Mouse (Mus musculus) 3134 (cell line): ENCODE measurements around the gene Gm45234.

Experiments
- DNase-seq: peaks from one replicate; pipeline ENCODE4 v3.0.0-alpha.2; 2011; ENCODE audit warnings: low spot score; ENCODE audit not compliant: insufficient read length; ENCODE audit errors: extremely low read depth

The Gm45234 gene

DNA sequence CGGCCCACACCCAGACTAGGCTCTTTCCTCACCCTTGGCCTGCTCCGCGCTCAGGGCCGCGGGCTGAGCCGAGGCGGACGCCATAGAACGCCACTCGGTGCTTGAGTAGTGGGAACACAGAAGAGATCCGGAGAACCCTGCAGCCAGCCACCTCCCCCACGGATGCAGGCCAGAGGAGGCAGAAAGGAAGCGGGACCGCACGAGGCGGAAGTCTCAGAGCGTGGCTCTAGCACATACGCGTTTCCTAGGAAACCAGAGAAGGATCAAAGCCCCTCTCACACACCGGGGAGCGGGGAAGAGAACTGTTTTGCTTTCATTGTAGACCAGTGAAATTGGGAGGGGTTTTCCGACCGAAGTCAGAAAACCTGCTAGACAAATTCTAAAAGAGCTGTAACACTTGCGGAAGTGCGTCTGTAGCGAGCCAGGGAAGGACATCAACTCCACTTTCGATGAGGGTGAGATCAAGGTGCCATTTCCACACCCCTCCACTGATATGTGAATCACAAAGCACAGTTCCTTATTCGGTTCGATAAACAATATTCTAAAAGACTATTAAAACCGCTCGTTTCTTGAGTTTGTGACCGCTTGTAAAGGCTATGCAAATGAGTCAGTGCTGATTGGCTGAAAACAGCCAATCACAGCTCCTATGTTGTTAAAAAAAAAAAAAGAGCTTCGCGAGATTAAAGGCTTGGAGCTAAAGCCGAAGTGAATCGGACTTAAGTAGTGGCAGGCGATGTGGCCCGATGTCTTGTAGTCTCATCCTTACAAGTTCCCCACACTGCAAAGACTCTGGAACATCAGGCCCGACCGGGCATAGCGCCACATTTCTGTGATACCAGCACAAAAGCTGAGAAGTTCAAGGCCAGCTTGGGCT is 14.7 kb downstream of the Gm45234 start, which contains the start of gene Grcc10:
Gene Grcc10, minus strand, starts transcription at position 487 of the 874 bp plus-strand sequence.
- peak; percentile 88 for DNase-seq

DNA sequence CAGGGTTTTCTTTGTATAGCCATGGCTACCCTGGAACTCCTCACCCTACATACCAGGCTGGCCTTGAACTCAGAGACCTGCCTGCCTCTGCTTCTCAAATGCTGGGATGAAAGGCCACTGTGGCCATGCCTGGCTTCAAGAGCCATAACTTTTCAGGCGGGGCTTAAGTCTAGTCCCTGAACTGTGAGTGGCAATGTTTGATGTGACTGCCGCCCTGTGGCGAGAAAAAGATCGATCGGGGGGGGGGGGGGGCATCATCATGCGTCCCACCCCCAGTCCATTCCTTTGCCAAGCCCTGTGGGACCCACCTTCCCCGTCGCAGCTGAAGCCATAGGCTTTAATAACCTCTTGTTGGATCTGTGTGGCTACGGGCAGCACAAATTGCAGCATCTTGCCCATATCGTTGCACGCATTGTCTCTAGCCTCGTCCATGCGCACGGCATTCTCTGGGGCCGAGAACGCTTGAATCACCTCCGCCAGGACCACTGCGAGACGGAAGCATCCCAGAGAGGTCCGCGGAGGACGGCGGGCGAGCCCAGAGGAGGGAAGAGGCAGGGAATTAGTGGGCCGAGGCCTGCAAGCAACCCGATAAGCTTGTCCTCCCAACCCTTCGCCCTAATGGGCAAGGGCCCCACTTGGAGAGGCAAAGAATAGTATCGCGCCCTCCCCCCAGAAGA is 15.5 kb downstream of the Gm45234 start:
- DNase-seq = no peak

DNA sequence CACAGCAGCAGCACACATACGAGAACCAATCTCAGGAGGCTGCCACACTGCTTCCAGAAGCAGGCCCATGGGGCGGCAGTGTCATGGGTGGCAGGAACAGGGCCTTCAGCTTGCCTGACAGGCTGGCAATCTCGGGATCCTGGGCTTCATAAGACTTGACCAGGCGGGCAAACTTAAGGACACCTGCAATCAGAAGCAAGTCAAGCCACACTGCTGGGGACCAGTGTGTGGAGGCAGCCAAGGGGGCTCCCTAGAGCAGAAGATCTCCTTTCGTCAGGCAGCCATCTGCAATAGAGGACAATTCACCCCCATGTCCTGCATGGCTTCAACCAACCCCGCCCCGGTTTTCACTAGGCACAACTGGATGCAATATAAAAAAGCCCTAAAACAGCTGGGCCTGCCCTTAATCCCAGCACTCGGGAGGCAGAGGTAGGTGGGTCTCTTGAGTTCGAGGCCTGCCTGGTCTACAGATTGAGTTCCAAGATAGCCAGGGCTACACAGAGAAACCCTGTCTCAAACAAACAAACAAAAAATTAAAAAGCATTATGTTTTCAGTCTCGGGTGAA is 16.5 kb downstream of the Gm45234 start:
- no peak for DNase-seq

DNA sequence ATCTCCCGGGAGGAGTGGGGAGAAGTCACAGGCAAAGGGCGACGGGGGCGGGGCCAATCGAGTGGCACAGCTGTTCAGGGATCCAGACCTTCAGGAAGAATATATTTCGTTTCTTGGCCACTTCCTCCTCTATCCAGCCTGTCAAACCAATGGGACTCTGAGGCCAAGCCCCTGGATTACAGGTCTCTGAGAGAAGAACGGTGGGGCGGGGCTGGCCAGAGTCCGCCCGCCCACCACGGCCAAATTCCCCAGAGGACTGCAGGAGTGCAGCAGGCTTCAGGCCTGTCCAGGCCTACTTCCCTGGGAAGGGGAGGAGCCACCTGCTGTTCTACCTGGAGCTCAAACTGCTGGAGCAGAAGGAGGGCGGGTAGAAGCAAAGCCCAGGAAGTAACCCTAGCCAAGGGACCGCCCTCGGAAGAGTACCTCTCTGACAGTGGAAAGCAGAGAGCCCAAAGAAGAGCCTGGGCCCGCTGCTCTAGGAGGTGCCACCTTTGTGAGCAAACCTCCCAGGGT is 17.3 kb downstream of the Gm45234 start, which contains the start of gene Ptpn6:
Gene Ptpn6, minus strand, starts transcription at position 204 of the 513 bp plus-strand sequence.
- DNase-seq = peak; percentile 46

DNA sequence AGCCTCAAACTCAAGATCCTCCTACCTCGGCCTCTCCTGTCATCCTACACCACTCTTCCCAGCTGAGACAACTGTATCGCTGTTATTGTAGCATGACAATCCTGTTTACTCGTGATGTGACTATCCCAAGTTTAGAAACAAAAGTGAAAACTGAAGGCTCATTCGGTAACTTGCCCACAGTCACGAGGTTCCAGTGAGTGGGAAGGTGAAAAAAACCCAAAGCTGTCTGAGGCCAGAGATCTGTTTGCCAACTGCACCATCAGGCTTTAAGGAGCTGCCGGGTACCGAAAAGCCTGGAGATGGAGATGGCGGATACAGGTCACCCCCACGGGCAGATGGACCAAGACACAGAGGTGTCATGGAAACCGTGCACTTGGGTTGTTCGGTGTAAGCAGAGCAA is 18.8 kb downstream of the Gm45234 start:
- DNase-seq = no peak

DNA sequence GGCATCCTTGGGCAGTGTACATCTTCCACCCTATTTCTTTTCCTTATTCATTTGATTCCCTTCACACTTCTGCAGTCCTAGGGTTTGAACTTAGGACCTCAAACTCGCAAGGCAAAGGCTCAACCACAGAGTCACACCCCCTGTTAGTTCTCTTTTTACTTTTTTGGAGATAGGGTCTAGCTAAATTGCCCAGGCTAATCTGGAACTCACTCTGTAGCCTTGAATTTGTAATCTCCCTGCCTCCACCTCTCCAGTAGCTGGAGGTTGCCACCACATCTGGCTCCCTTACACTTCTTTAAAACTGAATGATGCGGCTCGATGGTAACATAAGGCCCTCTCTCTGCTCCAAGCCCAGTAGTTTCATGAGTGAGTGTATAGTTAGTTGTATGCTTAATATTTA is 21.4 kb downstream of the Gm45234 start:
- DNase-seq = no peak

DNA sequence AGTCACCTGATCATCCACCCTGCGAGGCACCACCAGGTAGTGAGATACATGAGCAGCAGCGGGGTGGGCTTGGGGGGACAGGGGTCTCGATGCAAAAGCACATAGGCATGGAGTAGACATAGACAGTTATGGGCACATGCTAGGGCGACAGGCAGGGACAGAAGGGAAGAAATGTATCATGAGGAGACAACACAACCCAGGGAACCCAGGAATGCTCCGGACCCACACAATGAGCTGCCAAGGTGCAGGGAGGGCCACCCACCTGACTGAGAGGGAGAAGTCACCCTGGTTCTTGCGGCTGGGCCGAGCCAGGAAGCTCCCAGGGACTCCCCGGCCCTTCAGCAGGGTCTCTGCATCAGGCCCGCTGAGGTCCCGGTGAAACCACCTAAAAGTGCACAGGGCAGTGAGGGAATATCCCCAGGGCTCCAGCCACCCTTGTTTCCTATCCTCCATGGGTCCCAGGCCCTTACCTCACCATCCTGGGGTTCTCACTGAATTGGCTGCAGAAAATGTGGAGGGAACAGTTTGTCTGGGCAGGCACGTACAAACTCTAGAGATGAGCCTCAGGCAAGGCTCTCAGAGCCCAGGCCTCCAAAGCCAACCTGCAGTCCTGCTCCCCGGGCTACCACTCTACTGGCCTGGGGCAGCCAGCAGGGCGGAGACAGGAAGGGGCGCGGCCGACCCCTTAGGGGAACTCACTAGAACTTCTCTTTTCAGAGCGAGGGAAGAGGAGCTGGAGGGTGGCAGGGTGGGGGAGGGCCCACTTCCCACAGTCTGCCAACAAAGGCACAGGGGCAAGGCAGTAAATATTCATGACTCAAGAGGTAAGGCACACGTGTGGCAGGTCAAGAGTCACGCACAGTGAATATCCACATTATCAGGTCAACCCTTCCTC is 23.1 kb downstream of the Gm45234 start:
- DNase-seq = peak; percentile 39

DNA sequence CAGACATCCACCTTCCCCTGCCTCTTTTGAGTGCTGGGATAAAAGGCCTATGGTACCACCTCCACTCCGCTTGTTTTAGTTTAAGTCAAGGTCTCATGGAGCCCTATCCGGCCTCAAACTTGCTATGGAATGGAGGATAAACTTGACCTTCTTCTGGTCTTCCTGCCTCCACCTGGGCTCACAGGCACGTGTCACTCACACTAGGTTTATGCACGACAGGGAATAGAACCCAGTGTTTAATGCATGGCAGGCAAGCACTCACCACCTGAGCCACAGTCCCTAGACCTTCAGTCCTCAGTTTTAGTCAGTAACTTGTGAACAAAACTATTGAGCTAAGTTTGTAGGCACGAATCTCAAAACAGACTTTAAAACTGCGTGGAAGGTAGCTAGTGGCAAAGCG is 24.8 kb downstream of the Gm45234 start:
- no peak for DNase-seq

DNA sequence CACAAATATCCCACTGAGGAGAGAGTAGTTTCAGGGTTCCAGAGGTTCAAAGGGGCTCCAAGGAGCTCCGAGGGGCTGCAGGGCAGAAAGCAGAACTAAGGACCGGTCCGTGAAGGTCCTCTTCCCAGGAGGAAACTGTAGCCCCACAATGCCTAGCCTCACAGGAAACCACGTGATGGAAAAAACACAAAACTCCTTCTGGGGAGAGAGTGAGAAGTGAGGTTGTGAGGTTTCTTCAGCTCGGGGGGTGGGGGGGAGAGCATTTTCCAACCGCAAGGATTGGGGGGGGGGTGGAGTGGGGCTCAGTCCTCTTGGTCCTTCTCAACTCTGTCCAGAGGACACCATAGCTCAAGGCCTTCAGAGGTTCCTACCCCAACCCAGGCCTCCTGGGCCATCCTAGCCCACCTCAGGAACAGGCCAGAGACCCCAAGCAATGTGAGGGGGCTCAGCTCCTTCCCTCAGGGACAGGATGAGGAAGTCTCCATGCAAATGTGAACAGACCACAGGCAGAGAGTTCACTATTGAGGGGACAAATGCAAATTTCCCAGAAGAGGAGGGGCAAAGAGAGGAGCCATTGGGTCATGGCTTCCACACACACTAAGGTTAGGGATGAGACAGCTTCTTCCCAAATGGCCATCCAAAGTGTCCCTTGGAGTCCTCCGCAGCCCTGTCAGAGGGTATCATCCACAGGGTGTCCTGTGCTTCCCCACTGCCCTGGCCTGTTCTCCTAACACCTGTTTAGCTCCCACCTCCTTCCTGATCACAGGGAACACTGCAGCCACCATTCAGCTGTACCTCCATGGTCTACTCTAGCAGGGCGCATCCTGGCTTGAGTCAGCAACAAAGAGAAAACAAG is 25.7 kb downstream of the Gm45234 start:
- DNase-seq = no peak

DNA sequence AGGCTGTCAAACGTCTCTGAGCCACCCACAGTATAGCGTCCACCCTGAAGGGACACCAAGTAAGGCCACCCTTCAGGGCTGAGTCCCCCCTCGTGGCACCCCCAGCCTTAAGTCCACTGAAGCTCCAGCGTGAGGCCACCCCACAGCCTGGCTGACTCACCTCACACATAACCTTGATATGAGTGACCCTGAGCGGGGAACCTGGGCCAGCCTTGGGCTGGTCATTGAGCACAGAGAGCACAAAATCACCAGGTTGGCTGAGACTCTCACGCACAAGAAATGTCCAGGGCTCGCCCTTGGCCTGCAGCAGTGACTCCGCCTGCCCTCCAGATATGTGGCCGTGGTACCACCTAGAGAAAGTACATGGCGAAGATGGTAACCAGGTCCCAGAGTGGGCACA is 27.2 kb downstream of the Gm45234 start:
- no peak for DNase-seq

DNA sequence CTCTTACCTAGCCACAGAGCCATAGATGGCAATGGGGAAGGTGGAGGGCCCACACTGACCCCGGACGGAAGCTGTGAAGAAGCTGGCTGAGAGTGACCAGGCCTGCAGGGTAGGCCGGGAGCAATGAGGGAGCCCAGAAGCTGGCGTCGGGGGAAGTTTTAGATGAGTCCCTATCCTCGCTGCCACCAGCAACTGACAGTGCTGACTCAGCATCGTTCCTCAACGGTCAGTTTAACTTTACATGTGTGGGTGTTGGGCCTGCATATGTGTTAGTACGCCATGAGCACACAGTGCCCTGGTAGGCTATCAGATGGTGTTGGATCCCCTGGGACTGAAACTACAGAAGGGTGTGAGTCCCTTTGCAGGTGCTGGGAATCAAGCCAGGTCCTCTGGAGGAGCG is 31.3 kb downstream of the Gm45234 start:
- DNase-seq = no peak

DNA sequence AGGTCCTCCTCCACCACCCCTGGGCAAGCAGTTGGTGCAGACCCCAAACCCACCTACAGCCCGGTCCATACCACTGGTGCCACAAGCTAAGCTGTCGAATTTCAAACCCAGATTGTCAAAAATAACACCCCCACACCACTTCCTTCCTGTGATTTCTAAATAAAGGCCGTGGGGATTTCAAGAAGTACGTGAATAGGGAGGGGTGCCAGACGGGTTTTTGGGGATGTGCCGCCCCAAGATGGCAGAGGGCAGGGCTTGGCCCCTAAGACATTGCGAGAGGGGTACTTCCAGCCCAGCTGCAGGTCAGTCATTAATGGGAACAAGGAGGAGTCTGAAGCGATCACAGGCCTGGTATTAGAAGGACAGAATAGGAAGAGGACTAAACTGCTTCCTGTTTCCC is 32.3 kb downstream of the Gm45234 start:
- DNase-seq = no peak

DNA sequence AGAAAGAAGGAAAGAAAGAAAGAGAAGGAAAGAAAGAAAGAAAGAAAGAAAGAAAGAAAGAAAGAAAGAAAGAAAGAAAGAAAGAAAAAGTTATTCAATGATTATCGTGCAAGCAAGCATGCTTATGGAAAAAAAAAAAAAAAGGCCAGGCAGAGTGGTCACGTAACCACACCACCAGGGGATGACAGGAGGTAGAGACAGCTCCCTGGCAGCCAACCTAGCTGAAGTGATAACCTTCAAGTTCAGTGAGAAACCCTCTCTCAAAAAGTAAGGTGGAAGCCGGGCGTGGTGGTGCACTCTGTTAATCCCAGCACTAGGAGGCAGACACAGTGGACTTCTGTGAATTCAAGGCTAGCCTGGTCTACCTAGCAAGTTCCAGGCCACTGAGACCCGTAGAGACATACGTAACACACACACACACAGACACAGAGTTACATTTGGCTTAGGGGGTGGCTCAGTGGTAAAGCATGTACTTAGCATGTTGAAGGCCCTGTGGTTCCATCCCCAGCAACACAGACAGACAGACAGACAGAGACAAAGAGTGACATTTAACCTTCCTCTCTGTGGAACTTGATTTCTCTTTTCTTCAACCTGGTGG is 32.8 kb downstream of the Gm45234 start:
- DNase-seq = no peak

DNA sequence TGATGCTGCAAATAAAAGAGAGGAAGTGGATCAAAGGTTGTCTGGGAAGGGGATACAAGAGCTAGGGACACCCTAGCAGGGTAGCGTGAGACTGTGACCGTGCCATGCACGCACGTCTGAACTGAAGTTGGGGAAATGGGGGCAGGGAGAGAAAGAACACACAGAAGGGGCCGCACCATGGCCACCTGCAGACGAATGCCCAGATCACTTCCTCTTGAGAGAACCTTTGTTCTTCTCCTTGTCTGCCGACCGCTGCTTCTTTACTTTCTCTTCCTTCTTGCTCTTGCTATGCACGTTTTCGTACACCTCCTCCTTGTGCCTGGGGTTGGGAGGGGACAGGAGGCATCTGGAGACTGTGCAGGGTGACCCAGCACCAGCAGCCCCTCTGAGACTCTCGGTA is 34.9 kb downstream of the Gm45234 start:
- DNase-seq = no peak

DNA sequence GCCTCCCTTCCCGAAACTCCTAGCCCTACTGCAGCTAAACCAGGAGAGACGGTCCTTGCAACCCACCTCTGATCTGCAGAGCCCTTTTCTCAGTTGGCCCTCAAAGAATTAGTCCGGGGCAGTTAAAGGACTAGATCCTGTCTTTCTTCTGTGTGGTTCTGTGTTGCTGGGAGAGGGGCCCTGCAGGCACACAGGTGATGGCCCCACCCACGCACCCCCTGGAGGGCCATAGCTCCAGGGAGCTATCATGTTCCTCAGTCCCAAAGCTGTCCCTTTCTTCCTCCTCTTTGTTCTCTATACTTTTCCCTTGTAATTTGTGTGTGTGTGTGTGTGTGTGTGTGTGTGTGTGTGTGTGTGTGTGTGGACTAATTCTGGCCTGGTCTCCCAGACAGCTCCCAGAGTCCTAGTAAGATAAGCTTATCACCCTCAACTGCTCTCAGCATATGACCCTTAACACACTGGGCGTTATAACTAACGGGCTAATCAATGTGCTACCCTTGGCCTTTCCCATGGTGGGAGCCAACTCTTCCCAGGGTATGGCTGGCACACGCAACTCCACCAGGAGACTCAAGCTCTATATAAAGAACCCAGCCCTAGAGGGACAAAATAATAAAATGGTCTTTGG is 36.4 kb downstream of the Gm45234 start:
- no peak for DNase-seq

DNA sequence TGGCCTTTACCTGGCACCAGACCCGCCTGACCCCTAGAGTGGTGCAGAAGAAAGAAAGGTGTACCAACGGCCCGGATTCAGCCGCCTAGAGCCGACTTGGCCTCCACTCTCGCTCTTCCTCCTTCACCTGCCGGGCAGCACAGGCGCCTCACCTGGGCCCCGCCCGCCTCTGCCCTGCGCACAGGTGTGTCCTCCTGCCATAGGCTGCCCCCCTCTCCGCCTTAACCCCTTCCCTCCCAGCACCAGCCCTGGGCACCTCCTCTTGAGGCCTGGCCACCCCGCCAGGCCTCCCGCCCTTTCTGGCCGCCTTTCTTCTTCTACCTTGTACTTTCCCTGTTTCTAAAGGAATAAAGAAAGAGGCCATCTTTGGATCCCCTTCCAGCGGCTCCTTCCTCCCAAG is 37.1 kb downstream of the Gm45234 start:
- no peak for DNase-seq

DNA sequence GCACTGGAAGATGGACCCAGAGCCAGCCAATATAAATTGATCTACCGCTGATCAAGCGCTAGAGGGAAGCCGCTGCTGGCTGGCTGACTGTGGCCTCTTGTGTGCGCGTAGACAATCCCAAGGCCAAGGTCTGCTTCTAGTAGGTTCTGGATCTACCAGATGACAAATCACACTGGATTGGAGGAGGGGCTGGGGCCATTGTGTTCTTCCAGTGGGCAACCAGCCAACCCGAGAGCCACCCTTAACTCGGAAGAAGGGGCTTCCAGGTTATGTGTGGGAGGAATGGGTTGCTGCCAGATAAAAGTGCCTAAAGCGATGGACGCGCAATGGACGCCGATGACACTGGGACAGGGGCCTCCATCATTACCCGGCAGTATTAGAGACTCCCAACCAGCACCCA is 37.9 kb downstream of the Gm45234 start:
- no peak for DNase-seq

DNA sequence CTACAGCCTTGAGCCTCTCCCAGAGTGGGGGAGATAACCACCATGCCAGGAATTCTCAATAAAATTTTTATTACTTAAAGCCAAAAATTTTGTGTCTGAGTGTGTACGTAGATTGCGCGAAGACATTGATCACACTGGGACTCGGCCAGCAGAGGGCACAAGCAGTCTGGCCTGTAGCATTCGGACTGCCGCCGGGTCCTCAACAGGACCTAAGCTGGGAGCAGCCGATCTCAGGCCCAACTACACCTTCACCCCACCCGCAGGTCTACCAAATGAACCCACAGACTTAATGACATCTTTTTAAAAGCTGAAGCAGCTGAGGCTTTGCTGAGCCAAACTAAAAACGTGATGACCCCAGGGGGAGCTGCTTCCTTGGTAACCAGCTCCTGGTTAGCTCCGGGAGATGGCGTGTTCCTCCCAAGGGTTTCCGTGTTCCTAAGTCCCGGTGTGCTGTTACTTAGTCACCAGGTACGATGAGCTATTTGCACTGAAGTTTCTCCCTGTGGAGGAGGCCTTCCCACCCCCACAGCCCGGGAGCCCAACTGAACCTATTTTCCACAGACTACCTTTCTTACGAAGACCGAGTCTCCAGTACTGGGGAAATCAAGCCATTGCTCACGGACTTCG is 38.8 kb downstream of the Gm45234 start:
- no peak for DNase-seq
